Mouse (Mus musculus) telencephalon, adult 2 months (tissue): ENCODE results near the gene Clec16a.

Experiments used
- DNase-seq: peaks from one replicate; pipeline ENCODE4 v3.0.0-alpha.2; 2011; ENCODE audit warnings: low read depth, low spot score

The Clec16a gene

DNA sequence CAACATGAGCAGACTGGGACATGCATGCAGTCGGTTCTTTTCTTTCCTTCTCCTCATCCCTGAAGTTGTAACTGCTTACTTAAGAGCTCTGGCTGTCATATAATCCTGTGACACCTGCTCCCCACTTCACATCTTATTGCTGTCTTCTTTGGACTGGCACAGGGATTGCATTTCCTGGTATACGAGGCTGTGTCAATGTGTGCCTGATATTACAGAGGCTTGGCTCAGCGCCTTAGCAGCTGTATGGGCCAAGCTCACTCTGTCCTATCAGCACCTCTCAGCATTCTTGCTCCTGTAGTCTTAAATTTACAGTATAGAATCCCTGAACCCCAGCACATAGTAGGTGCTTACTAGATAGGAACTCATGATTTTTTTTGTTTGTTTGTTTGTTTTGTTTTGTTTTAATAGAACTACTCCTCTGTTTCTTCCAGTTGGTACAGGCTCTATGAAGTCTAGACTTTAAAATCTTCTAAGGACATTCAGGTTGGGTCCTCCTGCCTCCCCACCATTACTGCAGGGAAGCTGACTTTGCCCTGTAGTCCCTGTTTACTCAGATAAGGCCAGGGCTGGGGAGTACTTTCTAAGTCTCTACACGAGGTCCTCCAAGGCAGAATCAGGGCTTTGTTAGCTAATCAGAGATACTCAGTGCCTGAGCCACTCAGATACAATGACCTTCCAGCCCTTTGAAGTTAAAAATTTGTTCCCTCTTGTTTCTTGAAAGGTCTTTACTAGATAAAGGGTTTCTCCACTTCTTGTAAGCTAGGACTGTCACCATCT is 97.9 kb downstream of the Clec16a start:
- DNase-seq = no peak

DNA sequence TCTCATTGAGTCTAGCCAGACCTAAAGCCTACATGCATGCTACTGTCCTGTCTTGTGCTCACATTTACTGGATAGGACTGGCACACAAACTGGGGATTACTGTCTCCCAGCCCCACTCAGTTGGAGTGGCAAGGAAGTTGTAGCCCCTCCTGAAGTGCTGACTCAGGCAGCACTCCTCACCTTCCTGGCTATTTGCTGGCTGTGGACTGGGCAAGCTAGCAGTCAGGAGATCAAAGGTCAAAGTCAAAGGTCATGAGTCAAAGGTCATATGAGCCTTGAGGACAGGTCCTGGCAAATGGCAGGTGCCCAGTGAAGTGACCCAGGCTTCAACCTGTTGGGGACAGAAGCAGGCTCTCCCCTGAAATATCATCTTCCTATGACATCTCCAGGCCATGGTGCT is 99.1 kb downstream of the Clec16a start:
- no peak for DNase-seq

DNA sequence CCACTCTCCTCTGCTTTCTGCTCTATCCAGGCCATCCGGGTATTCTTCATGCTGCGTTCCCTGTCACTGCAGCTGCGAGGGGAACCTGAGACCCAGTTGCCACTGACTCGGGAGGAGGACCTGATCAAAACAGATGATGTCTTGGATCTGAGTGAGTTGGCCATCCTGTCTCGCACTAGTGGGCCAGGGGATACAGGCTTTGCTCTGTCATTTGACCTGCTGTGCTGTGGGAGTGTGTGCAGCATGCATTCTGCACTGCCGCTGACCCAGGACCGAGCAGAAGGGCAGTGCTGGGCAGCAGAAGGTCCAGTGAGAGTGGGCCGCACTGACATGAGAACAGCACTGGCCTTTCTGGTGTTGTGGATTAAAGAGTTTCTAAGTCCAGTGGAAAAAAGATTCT is 99.6 kb downstream of the Clec16a start:
- no peak for DNase-seq

DNA sequence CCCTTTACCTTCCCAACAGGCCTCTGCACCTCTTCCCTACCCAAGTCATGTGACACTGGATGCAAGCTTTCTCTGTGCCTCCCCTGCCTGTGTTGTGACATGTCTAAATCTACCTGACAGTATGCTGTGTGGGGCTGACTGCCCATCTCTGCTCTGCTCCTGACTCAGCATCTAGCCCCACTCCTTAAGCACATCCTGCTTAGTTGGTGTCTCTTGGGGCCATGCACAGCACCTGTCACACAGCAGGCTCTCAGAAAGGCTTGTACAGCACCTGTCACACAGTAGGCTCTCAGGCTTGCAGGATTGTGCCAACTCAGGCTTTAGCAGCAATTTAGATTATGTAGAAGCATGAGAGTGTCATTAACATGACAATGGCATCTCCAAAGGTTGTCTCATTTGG is 106.7 kb downstream of the Clec16a start:
- no peak for DNase-seq

DNA sequence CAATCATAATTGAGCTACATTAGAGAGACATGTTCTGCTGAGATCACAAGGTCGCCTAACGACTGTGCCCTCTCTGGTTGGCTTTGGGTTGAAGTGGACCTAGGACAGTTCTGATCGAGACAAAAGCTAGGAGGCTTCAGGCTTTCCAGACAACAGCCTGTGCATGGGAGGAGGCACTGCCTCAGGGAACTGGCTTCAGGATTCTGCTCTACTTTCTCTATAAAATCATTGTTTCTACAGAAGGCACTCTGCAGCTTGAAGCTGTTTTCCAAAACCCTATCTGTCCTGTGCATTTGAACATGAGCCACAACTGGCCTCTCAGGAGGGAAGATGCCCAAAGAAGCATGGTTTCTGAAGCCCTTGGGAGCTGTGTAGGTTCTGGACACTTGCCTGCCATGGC is 107.8 kb downstream of the Clec16a start:
- DNase-seq = no peak

DNA sequence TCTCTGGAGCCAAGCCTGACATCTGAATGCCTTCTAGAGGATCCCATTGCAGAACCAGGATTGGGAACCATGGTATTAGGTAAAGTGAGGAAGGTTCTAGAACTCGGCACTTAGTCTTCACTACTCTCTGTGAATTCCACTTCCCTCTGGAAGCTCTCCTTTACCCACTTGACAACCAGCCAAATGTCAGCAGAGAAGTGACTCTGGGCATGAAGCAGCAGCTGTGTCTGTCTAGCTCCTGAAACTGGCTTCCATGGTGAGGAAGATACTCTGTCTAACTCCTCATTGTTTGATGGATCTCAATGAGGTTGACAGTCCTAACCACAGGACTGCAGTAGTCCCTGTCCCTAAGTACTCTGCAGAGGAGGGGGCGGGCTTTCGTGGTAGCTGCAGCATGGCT is 110.1 kb downstream of the Clec16a start:
- no peak for DNase-seq

DNA sequence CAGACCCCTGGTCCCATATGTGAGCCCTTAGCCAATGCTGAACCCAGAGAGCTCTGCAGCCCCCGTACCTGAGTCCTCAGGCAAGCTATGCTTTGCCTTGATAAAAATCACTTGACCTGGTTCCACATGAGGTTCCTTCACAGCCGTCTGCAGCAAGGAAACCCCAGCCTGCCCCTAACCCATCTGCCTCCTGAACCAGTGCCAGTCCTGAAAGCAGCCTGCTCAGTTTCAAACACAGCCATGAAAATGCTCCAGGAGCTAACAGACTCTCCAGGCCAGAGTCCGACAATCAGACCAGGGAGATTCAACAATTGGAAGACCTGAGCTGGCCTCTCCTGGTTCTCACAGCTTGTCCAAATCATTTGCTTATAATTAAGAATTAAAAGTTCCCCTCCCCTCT is 110.8 kb downstream of the Clec16a start:
- DNase-seq = no peak

DNA sequence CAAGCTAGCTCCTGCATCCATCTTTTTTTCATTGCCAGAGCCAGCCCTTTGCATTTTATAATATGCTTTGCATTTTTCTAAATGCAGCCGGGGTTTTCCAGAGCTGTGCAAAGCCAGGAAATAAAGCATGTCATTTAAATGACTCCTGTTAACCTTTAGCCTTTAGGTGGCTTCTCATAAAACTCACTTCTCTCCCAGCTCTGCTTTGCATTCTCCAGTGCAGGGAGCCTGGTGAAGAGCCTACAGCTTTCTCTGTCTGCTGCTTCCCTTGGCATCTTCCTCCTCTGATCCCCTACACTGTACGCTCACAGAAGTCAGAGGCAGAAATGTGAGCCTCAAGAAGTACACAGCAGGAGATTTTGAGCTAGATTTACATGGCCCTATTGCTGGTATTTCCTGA is 111.3 kb downstream of the Clec16a start:
- DNase-seq = no peak

DNA sequence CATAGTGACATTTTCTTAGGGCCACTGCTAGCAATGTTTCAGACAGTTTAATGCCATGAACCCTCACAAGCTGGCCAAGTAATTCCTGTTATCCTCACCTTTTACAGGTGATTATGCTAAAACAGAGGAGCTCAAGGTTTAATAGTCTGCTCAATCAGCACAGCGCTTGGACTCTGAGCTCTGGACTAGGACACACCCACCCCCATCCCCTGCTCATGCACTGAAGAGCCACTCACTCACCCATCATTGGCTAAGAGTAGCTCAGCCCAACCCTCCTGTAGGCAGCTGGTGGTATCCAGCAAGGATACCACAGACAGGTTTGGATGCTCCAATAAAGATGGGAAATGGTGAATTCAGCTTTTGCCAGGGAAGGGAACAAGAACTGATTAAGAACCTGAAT is 111.8 kb downstream of the Clec16a start:
- no peak for DNase-seq

DNA sequence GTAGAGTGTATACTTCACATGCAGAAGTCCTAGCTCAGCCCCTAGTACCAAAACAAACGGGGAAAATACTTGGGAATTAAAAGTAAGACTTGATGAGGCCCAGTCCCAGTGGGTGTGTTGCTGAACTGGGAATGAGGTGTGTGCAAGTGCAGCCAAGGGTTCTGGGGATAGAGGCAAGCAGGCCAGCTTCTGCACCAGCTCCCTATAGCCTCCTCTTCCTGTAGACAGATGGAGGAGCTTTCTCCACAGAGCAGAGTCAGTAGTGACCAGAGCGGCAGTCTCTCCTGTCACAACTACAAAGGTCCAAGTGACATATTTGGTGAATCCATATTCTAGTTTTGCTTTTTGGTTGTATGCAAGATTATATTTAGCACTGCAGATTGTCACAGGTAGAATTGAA is 114.1 kb downstream of the Clec16a start:
- no peak for DNase-seq

DNA sequence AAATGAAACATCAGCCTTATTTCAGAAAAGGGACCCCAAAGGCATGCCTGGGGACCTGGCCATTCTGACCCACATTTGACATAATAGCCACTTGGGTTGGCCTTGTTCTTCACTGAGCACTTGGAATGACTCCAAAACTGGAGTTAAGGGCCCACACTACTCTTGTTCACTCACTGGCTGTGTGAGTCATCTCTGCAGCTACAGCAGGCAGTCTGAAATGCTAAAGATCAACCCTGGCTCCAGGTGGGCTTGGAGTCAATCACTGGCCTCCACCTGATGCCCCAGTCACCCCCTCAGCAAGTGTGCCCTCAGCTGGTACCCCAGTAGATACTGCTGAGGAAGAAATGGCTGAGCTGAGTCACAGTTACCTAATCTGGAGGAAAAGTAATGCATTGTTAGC is 115.4 kb downstream of the Clec16a start:
- no peak for DNase-seq

DNA sequence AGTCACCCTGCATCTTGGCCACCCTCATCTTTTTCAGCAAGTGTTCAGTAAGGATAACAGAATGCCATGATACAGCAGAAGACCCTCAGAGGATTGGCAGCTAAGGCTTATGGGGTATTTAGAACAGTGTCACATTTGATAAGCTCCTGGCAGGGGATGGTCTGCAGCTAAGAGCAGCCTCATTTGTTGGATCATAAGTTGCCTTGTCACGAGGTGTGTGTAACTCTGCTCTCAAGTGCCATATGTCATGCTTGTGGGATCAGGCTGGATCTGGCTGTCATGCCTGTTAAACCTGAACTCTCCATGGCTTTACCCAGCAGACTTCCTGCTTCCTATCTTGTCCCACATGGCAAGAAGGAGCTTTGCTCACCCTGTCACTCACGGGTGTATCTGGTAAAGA is 116.2 kb downstream of the Clec16a start:
- DNase-seq = no peak

DNA sequence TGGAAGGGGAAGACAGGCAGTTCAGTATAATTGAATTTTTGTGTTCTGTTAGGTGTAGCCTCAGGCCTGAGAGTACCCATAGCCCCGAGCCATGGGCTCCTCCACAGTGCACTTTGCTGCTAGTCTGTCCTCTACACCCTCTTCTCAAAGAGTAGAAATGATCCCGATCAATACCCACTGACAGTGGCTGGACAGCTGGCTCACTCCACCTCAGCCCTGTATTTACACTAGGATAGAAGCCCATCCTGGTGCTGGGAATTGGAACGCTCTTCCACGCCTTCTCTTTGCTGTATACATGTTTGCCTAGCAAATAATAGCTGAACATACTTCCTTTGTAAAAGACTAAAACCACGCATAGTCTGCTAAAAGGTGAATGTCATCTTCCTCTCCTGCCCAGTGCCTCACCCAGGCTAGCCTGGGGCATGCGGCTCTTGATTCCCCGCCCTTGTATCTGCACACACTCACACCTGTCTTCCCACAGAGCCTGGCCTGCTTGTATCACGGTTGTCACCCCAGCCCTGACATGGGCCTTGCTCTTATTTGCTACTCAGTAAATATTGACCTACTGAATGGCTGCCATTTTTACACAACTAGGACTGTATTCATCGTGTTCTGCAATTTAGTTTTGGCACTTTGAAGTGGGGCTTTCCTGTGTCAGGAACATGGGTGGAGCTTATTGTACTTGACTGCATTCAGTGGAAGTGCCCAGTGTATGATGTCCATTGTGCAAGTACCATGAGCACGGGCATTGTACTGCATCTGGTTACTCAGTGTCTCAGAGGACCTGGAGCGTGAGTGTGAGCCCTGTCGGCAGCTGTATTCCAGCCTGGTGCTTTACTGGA is 119.0 kb downstream of the Clec16a start:
- DNase-seq = no peak

DNA sequence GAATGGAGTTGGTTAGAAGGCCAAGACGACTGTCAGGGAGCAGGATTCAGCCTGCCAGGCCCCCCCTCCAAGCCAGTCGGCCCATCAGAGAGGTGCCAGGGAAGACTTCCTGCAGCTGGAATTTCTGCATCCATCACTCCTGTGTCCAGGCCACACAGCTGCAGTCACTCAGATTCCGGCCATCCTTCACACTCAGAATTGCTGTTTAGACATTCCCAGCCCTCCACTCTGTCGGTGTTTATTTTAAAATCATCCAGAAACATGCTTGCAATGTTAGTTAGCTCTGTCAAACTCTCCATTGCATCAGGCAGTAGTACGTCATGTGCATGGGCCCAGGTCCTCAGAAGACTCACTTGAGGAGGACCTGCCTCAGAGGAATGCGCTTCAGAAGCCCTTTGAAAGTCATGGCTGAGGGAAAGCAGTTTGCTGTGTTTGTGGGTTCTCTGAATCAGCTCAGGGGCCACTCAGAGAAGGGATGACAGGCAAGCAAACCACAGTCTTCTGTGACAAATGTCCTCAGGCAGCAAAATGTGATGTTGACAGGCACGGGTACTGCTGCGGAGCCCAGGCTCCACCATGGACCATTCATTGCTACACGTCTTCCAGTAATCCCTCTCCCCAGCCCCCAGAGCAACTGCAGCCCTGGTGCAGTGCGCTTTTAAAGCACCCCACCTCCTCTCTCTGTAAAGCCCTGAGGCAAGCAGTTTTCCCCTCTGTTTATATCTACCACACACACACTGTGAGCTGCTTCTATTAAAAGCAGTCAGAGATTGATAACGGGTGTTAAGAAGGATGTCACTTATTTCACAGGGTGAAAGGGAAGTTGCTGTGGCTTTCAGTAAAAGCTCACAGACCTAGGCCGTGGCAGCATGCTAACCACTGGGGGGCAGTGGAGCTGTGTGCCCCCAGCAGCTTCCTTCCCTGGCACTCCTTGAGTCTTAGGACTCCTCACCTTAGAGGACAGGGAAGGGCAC is 120.1 kb downstream of the Clec16a start:
- DNase-seq = no peak

DNA sequence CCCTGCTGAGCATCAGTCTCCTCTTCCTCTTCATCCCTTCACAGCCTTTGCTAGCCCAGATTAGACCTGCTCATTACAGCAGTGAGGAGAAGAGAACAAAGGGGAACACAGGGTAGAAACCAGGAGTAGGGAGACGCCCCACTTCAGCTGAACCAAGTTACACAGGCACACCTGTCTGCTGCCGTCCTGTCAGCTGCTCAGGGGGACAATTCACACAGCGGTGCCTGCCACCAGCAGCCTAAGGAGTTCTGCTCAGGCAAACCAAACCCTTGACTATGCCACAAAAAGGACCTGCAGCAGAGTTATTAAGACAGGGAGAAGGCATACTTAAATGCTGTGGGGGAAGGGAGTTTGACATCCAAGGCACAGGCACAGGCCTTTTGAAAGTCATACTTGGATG is 121.6 kb downstream of the Clec16a start:
- DNase-seq = no peak

DNA sequence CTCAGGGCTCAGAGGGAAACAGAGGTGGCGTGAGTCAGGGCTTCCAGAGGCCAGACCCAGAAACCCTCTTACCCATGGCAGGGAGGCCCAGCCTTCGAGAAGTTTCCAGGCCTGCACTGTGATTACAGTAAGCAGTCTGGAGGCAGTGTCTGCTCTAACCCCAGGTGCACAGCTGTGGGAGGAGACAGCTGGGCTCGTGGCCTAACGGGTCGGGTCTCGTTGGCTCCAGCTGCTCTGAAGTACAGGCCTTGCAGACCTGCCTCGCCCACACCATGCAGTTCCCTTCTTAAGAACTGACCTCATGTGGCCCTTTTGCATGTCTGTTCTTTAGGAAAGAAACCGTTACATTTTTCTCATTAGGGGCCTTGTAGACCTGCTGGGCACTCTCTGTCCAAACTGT is 123.3 kb downstream of the Clec16a start:
- DNase-seq = no peak

DNA sequence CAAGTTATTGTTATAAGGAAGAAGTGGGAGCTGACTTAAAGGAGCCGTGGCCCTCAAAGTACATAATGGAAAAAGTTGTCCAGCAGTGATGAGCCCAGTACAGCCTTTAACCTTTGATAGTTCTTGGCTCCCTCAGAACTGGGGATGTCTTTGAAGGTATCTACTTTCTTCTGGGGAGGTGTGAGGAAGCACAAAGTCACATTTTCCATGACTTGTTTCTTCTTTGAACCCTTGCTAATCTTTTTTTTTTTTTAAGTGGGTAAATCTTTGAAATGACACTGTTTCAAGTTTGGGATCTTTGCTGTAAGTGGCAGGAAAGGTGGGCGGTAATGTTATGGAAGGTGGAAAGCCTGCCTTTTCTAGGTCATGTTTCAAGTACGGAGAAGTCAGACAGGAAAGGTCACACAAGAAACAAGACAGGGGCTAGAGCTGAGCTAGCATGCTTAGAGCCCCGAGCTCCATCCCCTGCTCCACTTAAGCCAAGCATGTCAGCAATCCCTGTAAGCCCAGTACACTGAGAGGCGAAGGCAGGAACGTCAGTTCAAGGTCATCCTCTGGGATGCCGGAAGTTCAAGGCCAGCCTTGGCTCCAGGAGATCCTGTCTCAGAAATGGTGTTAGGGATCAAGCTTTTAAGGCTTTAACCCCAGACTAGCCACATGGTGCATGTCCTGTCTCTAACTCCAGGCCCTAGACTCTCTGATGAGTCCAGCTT is 124.0 kb downstream of the Clec16a start:
- no peak for DNase-seq

DNA sequence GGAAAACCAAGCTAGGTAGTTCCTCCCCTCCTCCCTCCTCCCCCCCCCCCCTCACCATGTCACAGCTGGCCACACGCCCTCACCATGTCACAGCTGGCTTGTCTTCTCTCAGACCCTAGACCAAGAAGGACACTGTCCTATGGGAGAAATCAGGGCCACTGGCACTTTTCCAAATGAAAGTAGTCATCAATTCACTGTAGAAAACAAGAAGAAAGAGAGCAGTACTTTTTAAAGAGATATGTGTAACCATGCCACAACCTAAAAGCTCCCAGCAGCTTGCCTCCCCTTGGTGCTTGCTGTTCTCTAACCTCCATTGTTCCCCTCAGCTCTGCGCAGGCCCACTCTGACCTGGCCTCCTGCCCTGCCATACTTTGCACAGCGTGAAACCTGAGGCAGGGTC is 124.8 kb downstream of the Clec16a start:
- DNase-seq = no peak

DNA sequence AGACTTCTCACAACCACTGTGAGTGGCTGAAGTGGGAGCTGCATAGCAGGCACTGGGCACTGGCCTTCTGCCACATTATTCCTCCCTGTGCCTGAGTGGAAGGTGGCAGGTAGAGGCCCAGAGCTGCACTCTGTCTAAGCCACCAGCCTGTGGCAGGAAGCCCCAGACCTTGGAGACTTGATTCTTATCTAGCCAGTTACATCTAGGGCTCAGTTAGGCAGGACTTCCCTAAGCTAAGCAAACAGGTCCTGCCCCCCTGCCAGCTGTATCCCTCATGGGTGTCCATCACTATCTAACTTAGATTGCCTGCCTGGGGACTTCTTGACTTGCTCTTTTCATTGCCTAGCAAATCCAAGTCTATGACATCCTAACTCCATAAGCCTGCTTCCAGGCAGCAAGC is 127.4 kb downstream of the Clec16a start:
- no peak for DNase-seq

DNA sequence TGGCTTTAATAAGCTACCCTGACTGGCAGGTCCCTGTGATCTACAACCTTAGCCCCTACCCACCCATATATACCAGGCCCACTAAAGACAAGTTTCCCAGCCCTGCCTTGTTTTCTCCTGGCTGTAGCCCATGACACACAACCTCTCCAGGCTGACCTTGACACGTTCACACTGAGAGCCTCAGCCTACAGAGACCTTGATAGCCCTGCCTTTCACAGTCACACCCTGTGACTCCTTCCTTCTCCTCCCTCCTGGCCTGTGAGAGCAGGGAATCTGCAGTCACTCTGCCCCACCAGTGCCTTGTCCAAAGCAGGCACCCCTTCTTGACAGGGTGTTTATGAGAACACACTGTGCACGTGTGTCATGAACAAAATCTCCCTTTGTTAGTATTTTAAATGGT is 128.9 kb downstream of the Clec16a start:
- DNase-seq = no peak

DNA sequence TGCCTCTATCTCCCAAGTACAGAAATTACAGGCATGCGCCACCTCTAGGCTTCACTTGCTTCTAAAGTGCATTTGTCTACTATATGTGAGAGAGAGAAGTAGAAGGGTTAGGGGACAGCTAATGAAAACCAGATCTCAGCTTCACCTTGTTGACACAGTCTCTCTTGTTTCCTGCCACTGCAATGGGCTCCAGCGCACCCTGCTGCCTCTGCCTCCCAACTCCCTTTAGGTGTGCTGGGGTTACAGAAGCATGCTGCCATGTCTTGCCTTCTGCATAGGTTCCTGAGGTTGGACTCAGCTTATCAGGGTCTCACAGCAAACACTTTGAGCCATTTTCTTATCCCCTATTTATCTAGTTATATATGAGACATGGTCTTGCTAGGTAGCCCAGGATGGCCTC is 129.8 kb downstream of the Clec16a start:
- DNase-seq = no peak
